Comparison of ENCODE assay signal across 8 mouse cellular contexts in genomic region chr7:118437101-118437802, GRCm38 (mm10). TPM values are rescaled to one million over a fixed set of nuclear protein-coding genes. Genes with fewer than 3 reads are reported as not detected.
DNase-seq lines count a peak whose midpoint lies in the region; ATAC-seq and TF ChIP-seq lines count a peak whose summit lies in the region.
"Had no signal": no experiment of that assay in that cellular context is flagged by ENCODE, and none has a peak within 500 bp of the region (broad histone marks: within the 10 kb centered on the region; RNA-seq: fewer than 3 reads in every experiment).

No protein-coding gene starts in this region.

- peak; percentile 54 for DNase-seq in kidney, postnatal 10 days
- DNase-seq in NIH3T3 (ENCODE audit: low read depth) = peak; percentile 75
- DNase-seq in hindbrain, postnatal 0 days (ENCODE audit: low spot score) = peak; percentile 51
- DNase-seq in thymus, postnatal 14 days = peak; percentile 21
- no peak for DNase-seq in Muller cell, postnatal 12 days (ENCODE audit: inconsistent ontology term)

- H3K9ac ChIP-seq in kidney, embryonic 14.5 days (ENCODE audit: low read depth, low read length) = no peak overlapping the region
- no peak overlapping the region for H3K9ac ChIP-seq in hindbrain, postnatal 0 days (replicated peaks; ENCODE audit: low read length)
- H3K9ac ChIP-seq: limb, embryonic 13.5 days had no signal

- no peaks in the 10 kb centered on the region for H3K36me3 ChIP-seq in kidney, embryonic 14.5 days (ENCODE audit: control insufficient read depth, insufficient read depth, low read length)
- H3K36me3 ChIP-seq in E14TG2a.4 (ENCODE audit: insufficient read depth, low read length) = no peaks in the 10 kb centered on the region
- no peaks in the 10 kb centered on the region for H3K36me3 ChIP-seq in hindbrain, postnatal 0 days (ENCODE audit: insufficient read depth, low read length)
- H3K36me3 ChIP-seq: limb, embryonic 13.5 days had no signal

- ATAC-seq in kidney, embryonic 14.5 days (ENCODE audit: low FRiP score, low TSS enrichment) = no peak
- ATAC-seq in hindbrain, postnatal 0 days = no peak

- H3K4me2 ChIP-seq in kidney, embryonic 14.5 days (replicated peaks; ENCODE audit: low read depth, low read length) = no peak overlapping the region
- H3K4me2 ChIP-seq in hindbrain, postnatal 0 days (ENCODE audit: low read depth, low read length) = no peak overlapping the region
- H3K4me2 ChIP-seq: limb, embryonic 13.5 days had no signal

- H3K27ac ChIP-seq in kidney, embryonic 14.5 days (ENCODE audit: low read depth, low read length) = no peak overlapping the region
- H3K27ac ChIP-seq in hindbrain, postnatal 0 days = no peak overlapping the region
- H3K27ac ChIP-seq: limb, embryonic 13.5 days had no signal

- TF ChIP-seq CTCF in E14TG2a.4 (conservative IDR thresholded peaks at IDR 0.05; ENCODE audit: low read length) = peak; percentile 90
- TF ChIP-seq CTCF in hindbrain, postnatal 0 days (IDR thresholded peaks at IDR 0.05; ENCODE audit: low read depth) = peak; percentile 79

- no peaks in the 10 kb centered on the region for H3K9me3 ChIP-seq in kidney, embryonic 14.5 days (ENCODE audit: control insufficient read depth, low read length)
- H3K9me3 ChIP-seq in E14TG2a.4 (ENCODE audit: low read length) = no peaks in the 10 kb centered on the region
- no peaks in the 10 kb centered on the region for H3K9me3 ChIP-seq in hindbrain, postnatal 0 days (ENCODE audit: low read length)
- H3K9me3 ChIP-seq: limb, embryonic 13.5 days had no signal

- WGBS in kidney, embryonic 14.5 days = 58% methylated on average over 7 of the region's 7 CpGs
- 59% methylated on average over 7 of the region's 7 CpGs for WGBS in hindbrain, postnatal 0 days

- H3K27me3 ChIP-seq in kidney, embryonic 14.5 days (ENCODE audit: control insufficient read depth, insufficient read depth, low read length) = no peaks in the 10 kb centered on the region
- H3K27me3 ChIP-seq in E14TG2a.4 (ENCODE audit: insufficient read depth, low read length) = peaks cover 28% of the 10 kb centered on the region
- no peaks in the 10 kb centered on the region for H3K27me3 ChIP-seq in hindbrain, postnatal 0 days (ENCODE audit: insufficient read depth, low read length)
- H3K27me3 ChIP-seq: limb, embryonic 13.5 days had no signal

- H3K4me3 ChIP-seq in kidney, embryonic 14.5 days (ENCODE audit: low read length) = no peak overlapping the region
- H3K4me3 ChIP-seq in E14TG2a.4 (replicated peaks; ENCODE audit: low read length) = no peak overlapping the region
- H3K4me3 ChIP-seq in hindbrain, postnatal 0 days (ENCODE audit: low read length) = no peak overlapping the region
- H3K4me3 ChIP-seq: limb, embryonic 13.5 days had no signal

- H3K4me1 ChIP-seq in kidney, embryonic 14.5 days (ENCODE audit: control insufficient read depth, insufficient read depth, low read length) = no peaks in the 10 kb centered on the region
- H3K4me1 ChIP-seq in E14TG2a.4 (replicated peaks; ENCODE audit: low read depth, low read length) = peaks cover 8% of the 10 kb centered on the region
- no peaks in the 10 kb centered on the region for H3K4me1 ChIP-seq in hindbrain, postnatal 0 days (ENCODE audit: insufficient read depth, low read length)
- H3K4me1 ChIP-seq: limb, embryonic 13.5 days had no signal

RNA-seq across cellular contexts. Expression of gene Syt17, which starts 10.8 kb away (rescaled TPM):
- polyA plus RNA-seq in kidney, embryonic 14.5 days (2014; fragmentation: Nextera tagmentation; extraction: Ambion mirVana) = 6.2 and 11.4 TPM in 2 replicates
- 50.9 and 57.8 TPM in 2 replicates for total RNA-seq in hindbrain, postnatal 0 days (2014; rRNA removed)
- polyA plus RNA-seq in hindbrain, postnatal 0 days (2015; fragmentation: Nextera tagmentation; extraction: Ambion mirVana) = 29.3 and 30.7 TPM in 2 replicates

RNA-seq across cellular contexts. Expression of gene Itpripl2, which starts 54.5 kb away (rescaled TPM):
- 2.5 and 3.1 TPM in 2 replicates for polyA plus RNA-seq in kidney, embryonic 14.5 days (2014; fragmentation: Nextera tagmentation; extraction: Ambion mirVana)
- 4.5 and 6.1 TPM in 2 replicates for total RNA-seq in hindbrain, postnatal 0 days (2014; rRNA removed)
- 0.66 and 0.73 TPM in 2 replicates for polyA plus RNA-seq in hindbrain, postnatal 0 days (2015; fragmentation: Nextera tagmentation; extraction: Ambion mirVana)
